Mouse (Mus musculus) gastrocnemius, adult 2 months (tissue): ENCODE measurements at regions not wholly inside any gene's neighbourhood (a gene's known extent, or its start where the extent isn't known, plus 50 kb on each side); places are given as distances from the start of the nearest gene placed in this dataset.

Source experiments
- DNase-seq: peaks from one replicate; pipeline ENCODE4 v3.0.0; 2022
- H3K27ac ChIP-seq: fragments of 200-600 bp; 2 replicates; pipeline ENCODE4 v1.8.1; 2022; ENCODE audit warnings: mild to moderate bottlenecking
- H3K4me3 ChIP-seq: fragments of 200-600 bp; 2 replicates; pipeline ENCODE4 v1.8.1; 2022; ENCODE audit warnings: mild to moderate bottlenecking, moderate library complexity
- CTCF ChIP-seq: fragments of 200-600 bp; IDR thresholded peaks from 2 replicates; pipeline ENCODE4 v1.8.1; 2022; ENCODE audit warnings: antibody characterized with exemption, mild to moderate bottlenecking, moderate library complexity
- intact Hi-C: fragments of 180-260 bp; cut with DNase I; formaldehyde crosslinking; loops from one replicate; pipeline ENCODE4 v1.15.1; 2025

- peak; percentile 31; the same call in 1 of the 2 replicates for TF ChIP-seq CTCF
- intact Hi-C loops: no loop called here
- DNase-seq: no peak
- H3K27ac ChIP-seq: no peak overlapping the region
- H3K4me3 ChIP-seq: no peak overlapping the region
These were observed 101.9 kb upstream of the Ercc6l2 start for GRCm38 (mm10) chr13:63713137-63713536.

GRCm38 (mm10) chr13:63716498-63716897, 98.5 kb upstream of the Ercc6l2 start:
- intact Hi-C loops: no loop called here
- DNase-seq: no peak
- Histone ChIP-seq H3K27ac (no peak overlapping the region), H3K4me3 (no peak overlapping the region)
- TF ChIP-seq CTCF: no peak

GRCm38 (mm10) chr13:63717249-63717648, 97.8 kb upstream of the Ercc6l2 start:
- Histone ChIP-seq H3K27ac (no peak overlapping the region), H3K4me3 (no peak overlapping the region)
- no peak for DNase-seq
- intact Hi-C loops: no loop called here
- no peak for TF ChIP-seq CTCF

- intact Hi-C loops: no loop called here
- DNase-seq: no peak
- no peak for TF ChIP-seq CTCF
- Histone ChIP-seq H3K27ac (no peak overlapping the region), H3K4me3 (no peak overlapping the region)
These were observed 96.3 kb upstream of the Ercc6l2 start for GRCm38 (mm10) chr13:63718782-63719181.

- intact Hi-C loops: no loop called here
- no peak for TF ChIP-seq CTCF
- no peak overlapping the region for H3K27ac ChIP-seq
- no peak overlapping the region for H3K4me3 ChIP-seq
- no peak for DNase-seq
These were observed 95.5 kb upstream of the Ercc6l2 start for GRCm38 (mm10) chr13:63719351-63720207.

- Histone ChIP-seq H3K27ac (no peak overlapping the region), H3K4me3 (no peak overlapping the region)
- TF ChIP-seq CTCF: no peak
- intact Hi-C loops: no loop called here
- no peak for DNase-seq
These were observed 94.4 kb upstream of the Ercc6l2 start for GRCm38 (mm10) chr13:63720610-63721009.

GRCm38 (mm10) chr13:63721011-63721625, 93.9 kb upstream of the Ercc6l2 start:
- no peak overlapping the region for H3K27ac ChIP-seq
- no peak for TF ChIP-seq CTCF
- no peak overlapping the region for H3K4me3 ChIP-seq
- DNase-seq: no peak
- intact Hi-C loops: no loop called here

- intact Hi-C loops: no loop called here
- no peak for DNase-seq
- H3K4me3 ChIP-seq: no peak overlapping the region
- no peak for TF ChIP-seq CTCF
- no peak overlapping the region for H3K27ac ChIP-seq
These were observed 90.7 kb upstream of the Ercc6l2 start for GRCm38 (mm10) chr13:63724293-63724692.

- no peak overlapping the region for H3K4me3 ChIP-seq
- TF ChIP-seq CTCF: no peak
- H3K27ac ChIP-seq: no peak overlapping the region
- intact Hi-C loops: no loop called here
- DNase-seq: no peak
These were observed 90.0 kb upstream of the Ercc6l2 start for GRCm38 (mm10) chr13:63724843-63725582.

- no peak for DNase-seq
- intact Hi-C loops: no loop called here
- Histone ChIP-seq H3K27ac (no peak overlapping the region), H3K4me3 (no peak overlapping the region)
- no peak for TF ChIP-seq CTCF
These were observed 89.0 kb upstream of the Ercc6l2 start for GRCm38 (mm10) chr13:63726035-63726434.

- Histone ChIP-seq H3K4me3 (no peak overlapping the region), H3K27ac (no peak overlapping the region)
- intact Hi-C loops: no loop called here
- TF ChIP-seq CTCF: no peak
- no peak for DNase-seq
These were observed 88.5 kb upstream of the Ercc6l2 start for GRCm38 (mm10) chr13:63726509-63726908.

- no peak for DNase-seq
- no peak overlapping the region for H3K27ac ChIP-seq
- no peak for TF ChIP-seq CTCF
- no peak overlapping the region for H3K4me3 ChIP-seq
- intact Hi-C loops: no loop called here
These were observed 79.3 kb upstream of the Ercc6l2 start for GRCm38 (mm10) chr13:63735739-63736138.

GRCm38 (mm10) chr13:63741879-63742278, 73.2 kb upstream of the Ercc6l2 start:
- H3K27ac ChIP-seq: no peak overlapping the region
- intact Hi-C loops: no loop called here
- no peak overlapping the region for H3K4me3 ChIP-seq
- no peak for DNase-seq
- no peak for TF ChIP-seq CTCF
